Mouse (Mus musculus) embryonic fibroblast, embryonic 13.5 days (primary cell): ENCODE data around the gene Nt5c3. TPM values are rescaled to one million over a fixed set of nuclear protein-coding genes. Genes with fewer than 3 reads are reported as not detected.

ENCODE experiments used
- H3K27ac ChIP-seq: 2 replicates; pipeline ENCODE4 v1.5.1; 2012; ENCODE audit warnings: low read length, control low read depth, inconsistent platforms; ENCODE audit not compliant: insufficient read depth
- H3K4me1 ChIP-seq: 2 replicates; pipeline ENCODE4 v1.6.1; 2011; ENCODE audit warnings: low read length; ENCODE audit not compliant: control insufficient read depth, insufficient read depth
- H3K4me3 ChIP-seq: 2 replicates; pipeline ENCODE4 v1.5.1; 2011; ENCODE audit warnings: mild to moderate bottlenecking, control low read depth, low read length; ENCODE audit not compliant: insufficient read depth
- CTCF ChIP-seq: IDR thresholded peaks from 2 replicates; pipeline ENCODE4 v1.5.1; 2011; ENCODE audit warnings: mild to moderate bottlenecking, control low read depth, low read length, moderate library complexity, borderline replicate concordance; ENCODE audit not compliant: insufficient read depth
- POLR2A ChIP-seq: IDR thresholded peaks from 2 replicates; pipeline ENCODE4 v1.6.1; 2011; ENCODE audit warnings: low read depth, mild to moderate bottlenecking, control low read depth, low read length, moderate library complexity
- polyA plus RNA-seq: library from polyadenylated mRNA; stranded (reverse); fragments of >200 nt; gene quantifications from 2 replicates; pipeline ENCODE4 v1.2.4, GENCODE M21; 2011; ENCODE audit warnings: low read depth; ENCODE audit not compliant: missing spikeins, insufficient read length

Nt5c3 gene
- polyA plus RNA-seq, 1 experiment = 27.0 TPM

DNA sequence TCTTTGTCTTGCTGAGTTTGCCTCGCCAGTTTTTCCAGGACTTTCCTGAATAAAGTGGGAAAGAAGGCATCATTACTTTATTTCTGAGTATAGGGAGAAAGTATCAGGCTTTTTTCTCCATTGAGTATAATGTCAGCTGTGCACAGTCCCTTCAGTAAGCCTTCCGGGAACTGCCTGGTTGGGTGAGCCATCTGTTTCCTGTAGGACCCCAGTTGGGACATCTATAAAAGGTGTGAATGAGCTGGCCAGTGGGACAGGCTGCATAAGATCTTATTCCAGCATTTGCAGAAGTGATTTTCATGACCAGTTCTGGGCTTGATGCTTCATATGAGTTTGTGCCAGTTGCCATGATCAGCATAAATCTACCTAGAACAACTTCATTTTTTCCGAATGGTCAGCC lies 80.5 kb downstream of the Nt5c3 start:
- Histone ChIP-seq H3K4me3 (no peak overlapping the region), H3K27ac (no peak overlapping the region), H3K4me1 (no peaks in the 10 kb centered on the region; the same call in none of the 2 replicates)
- no peak for TF ChIP-seq CTCF
- no peak for TF ChIP-seq POLR2A

- TF ChIP-seq CTCF = no peak
- no peak for TF ChIP-seq POLR2A
- peak overlapping the region; percentile 27; the same call in 1 of the 2 replicates for H3K27ac ChIP-seq
Observed at GRCm38 (mm10) chr6:56837621-56838020, 86.1 kb downstream of the Nt5c3 start.

GRCm38 (mm10) chr6:56837166-56837565 lies 86.6 kb downstream of the Nt5c3 start:
- peak overlapping the region; percentile 27; the same call in 1 of the 2 replicates for H3K27ac ChIP-seq
- H3K4me1 ChIP-seq = peaks cover 9% of the 10 kb centered on the region
- H3K4me3 ChIP-seq = no peak overlapping the region
- no peak for TF ChIP-seq CTCF
- TF ChIP-seq POLR2A = no peak

More at GRCm38 (mm10) chr6:56837621-56838020, 86.1 kb downstream of the Nt5c3 start:
- Histone ChIP-seq H3K4me1 (peaks cover 9% of the 10 kb centered on the region), H3K4me3 (no peak overlapping the region)

- TF ChIP-seq CTCF = no peak
Observed at GRCm38 (mm10) chr6:56835532-56835931, 88.2 kb downstream of the Nt5c3 start.

GRCm38 (mm10) chr6:56834769-56835168 lies 89.0 kb downstream of the Nt5c3 start:
- Histone ChIP-seq H3K27ac (no peak overlapping the region), H3K4me1 (peaks cover 9% of the 10 kb centered on the region), H3K4me3 (no peak overlapping the region)
- TF ChIP-seq CTCF (no peak), POLR2A (no peak)

More at GRCm38 (mm10) chr6:56835532-56835931, 88.2 kb downstream of the Nt5c3 start:
- no peak overlapping the region for H3K4me3 ChIP-seq
- peaks cover 9% of the 10 kb centered on the region for H3K4me1 ChIP-seq
- no peak overlapping the region for H3K27ac ChIP-seq

DNA sequence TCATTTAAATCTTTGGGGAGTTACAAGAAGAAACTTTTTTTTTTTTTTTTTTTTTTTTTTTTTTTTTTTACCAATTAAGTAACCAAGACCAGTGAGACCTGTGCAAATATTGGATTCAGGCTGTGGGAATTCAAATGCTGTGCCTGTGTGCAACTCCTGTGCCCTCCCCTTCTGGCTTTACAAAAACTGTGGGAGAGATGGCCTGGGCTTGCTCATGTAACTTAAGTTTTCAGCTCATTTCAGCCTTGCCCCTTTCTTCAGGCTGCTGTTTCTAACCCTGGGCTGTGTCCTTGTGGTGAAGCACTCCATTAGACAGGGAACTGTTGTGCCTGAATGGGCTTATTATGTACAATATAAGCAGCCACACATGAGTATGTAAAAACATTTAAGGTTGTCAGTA lies 90.9 kb downstream of the Nt5c3 start:
- no peak for TF ChIP-seq POLR2A
- TF ChIP-seq CTCF = no peak
- Histone ChIP-seq H3K27ac (peak overlapping the region; percentile 38; the same call in 1 of the 2 replicates), H3K4me3 (peak overlapping the region; percentile 90), H3K4me1 (peaks cover 9% of the 10 kb centered on the region)

GRCm38 (mm10) chr6:56832407-56832796 lies 91.3 kb downstream of the Nt5c3 start:
- peak overlapping the region; percentile 90 for H3K4me3 ChIP-seq
- no peak for TF ChIP-seq CTCF
- no peak for TF ChIP-seq POLR2A
- peaks cover 9% of the 10 kb centered on the region for H3K4me1 ChIP-seq
- H3K27ac ChIP-seq = peak overlapping the region; percentile 42; the same call in 1 of the 2 replicates

Other genes with a start within 250 kb of the Nt5c3 start
- 92.4 and 119 TPM in 2 replicates for gene Lsm5, start 219.2 kb downstream of the Nt5c3 start, polyA plus RNA-seq
- gene Avl9, start 209.0 kb downstream of the Nt5c3 start, polyA plus RNA-seq = 13.2 and 14.8 TPM in 2 replicates
- gene Kbtbd2, start 126.1 kb downstream of the Nt5c3 start, polyA plus RNA-seq = 37.8 and 47.3 TPM in 2 replicates
- 340 and 352 TPM in 2 replicates for gene Fkbp9, start 91.9 kb downstream of the Nt5c3 start, polyA plus RNA-seq
- gene Vmn1r4, start 83 bp upstream of the Nt5c3 start, polyA plus RNA-seq = not detected in 2 replicates
- gene Vmn1r5, start 46.3 kb upstream of the Nt5c3 start, polyA plus RNA-seq = not detected in 2 replicates
- not detected in 2 replicates for gene Vmn1r6, start 73.3 kb upstream of the Nt5c3 start, polyA plus RNA-seq
- gene Vmn1r7, start 101.4 kb upstream of the Nt5c3 start, polyA plus RNA-seq = not detected in 2 replicates
- gene Vmn1r8, start 108.4 kb upstream of the Nt5c3 start, polyA plus RNA-seq = not detected in 2 replicates
- gene Vmn1r9, start 142.9 kb upstream of the Nt5c3 start, polyA plus RNA-seq = not detected in 2 replicates
- gene Vmn1r10, start 185.5 kb upstream of the Nt5c3 start, polyA plus RNA-seq = not detected in 2 replicates
- gene Vmn1r11, start 209.5 kb upstream of the Nt5c3 start, polyA plus RNA-seq = not detected in 2 replicates
- gene Vmn1r12, start 233.0 kb upstream of the Nt5c3 start, polyA plus RNA-seq = not detected in 2 replicates